Mouse (Mus musculus) hematopoietic stem cell, adult 5-6 weeks (primary cell): ENCODE results near the gene Chka. TPM values are rescaled to one million over a fixed set of nuclear protein-coding genes. Genes with fewer than 3 reads are reported as not detected.
A peak's percentile ranks its signal among the peaks of the same experiment; 100 is the strongest.

ENCODE experiments used
- ATAC-seq, 2 experiments: fragments of 125-278 bp in 1 of 2; replicated peaks in 1 of 2; 2 replicates each; pipeline ENCODE4 v1.8.0; 2016 to 2017; ENCODE audit warnings: inconsistent platforms in 2 of 2, mild to moderate bottlenecking in 2 of 2, moderate number of reproducible peaks in 2 of 2, low read depth in 1 of 2, moderate TSS enrichment in 1 of 2; ENCODE audit not compliant: low FRiP score in 2 of 2, poor library complexity in 2 of 2, severe bottlenecking in 2 of 2, insufficient read depth in 1 of 2, low TSS enrichment in 1 of 2
- total RNA-seq: library from RNA; stranded (forward); fragments of 172-1452, 232-1000 nt; gene quantifications from 2 replicates; pipeline ENCODE4 v1.2.3, GENCODE M21; 2017

Gene Chka
- total RNA-seq, 1 experiment from 2014 or later = 61.2 TPM

- no peak for ATAC-seq
These were observed 52.2 kb downstream of the Chka start for GRCm38 (mm10) chr19:3903648-3904362.

GRCm38 (mm10) chr19:3904363-3904675 is 52.7 kb downstream of the Chka start:
- no peak for ATAC-seq

GRCm38 (mm10) chr19:3905261-3905969 is 53.8 kb downstream of the Chka start:
- ATAC-seq = peak; percentile 30 to 61

- ATAC-seq = no peak
These were observed 54.8 kb downstream of the Chka start for GRCm38 (mm10) chr19:3906326-3906725.

- peak; percentile 53 to 61 for ATAC-seq
These were observed 55.5 kb downstream of the Chka start, which contains the start of gene Tcirg1 for GRCm38 (mm10) chr19:3906795-3907786. TSS of gene Tcirg1 (minus strand) at chr19:3907133.

GRCm38 (mm10) chr19:3907876-3908660 is 56.5 kb downstream of the Chka start:
- ATAC-seq = no peak

GRCm38 (mm10) chr19:3910206-3910605 is 58.6 kb downstream of the Chka start:
- ATAC-seq = no peak

- peak; percentile 90 to 96 for ATAC-seq
These were observed 61.0 kb downstream of the Chka start, which contains the start of gene Ndufs8 for GRCm38 (mm10) chr19:3912337-3913204. TSS of gene Ndufs8 (minus strand) at chr19:3912774.

- ATAC-seq = no peak
These were observed 62.1 kb downstream of the Chka start for GRCm38 (mm10) chr19:3913692-3914091.

GRCm38 (mm10) chr19:3914535-3914934 is 63.0 kb downstream of the Chka start:
- no peak for ATAC-seq

GRCm38 (mm10) chr19:3916727-3917126 is 65.2 kb downstream of the Chka start:
- no peak for ATAC-seq

- no peak for ATAC-seq
These were observed 68.4 kb downstream of the Chka start for GRCm38 (mm10) chr19:3919928-3920327.

GRCm38 (mm10) chr19:3922661-3923371 is 71.2 kb downstream of the Chka start:
- ATAC-seq = no peak; a peak in 1 of 4 replicates

GRCm38 (mm10) chr19:3923586-3923985 is 72.0 kb downstream of the Chka start:
- ATAC-seq = 0 out of 4 replicates have a peak, but pooled peaks of 1 of the 2 experiments have one; percentile 23

GRCm38 (mm10) chr19:3924190-3924589 is 72.6 kb downstream of the Chka start:
- ATAC-seq = no peak

- ATAC-seq = no peak
These were observed 73.3 kb downstream of the Chka start for GRCm38 (mm10) chr19:3924868-3925267.
